Mouse (Mus musculus) forebrain, postnatal 0 days (tissue): ENCODE measurements around the gene Mybph. TPM values are rescaled to one million over a fixed set of nuclear protein-coding genes. Genes with fewer than 3 reads are reported as not detected.

Source experiments
- ATAC-seq: fragments of 200-750 bp; cut with Nextera tagmentation; 2 replicates; pipeline ENCODE4 v1.8.0; 2017; ENCODE audit warnings: mild to moderate bottlenecking, moderate library complexity
- DNase-seq: peaks from one replicate; pipeline ENCODE4 v3.0.0-alpha.2; 2015
- H3K27ac ChIP-seq: fragments of 300-500 bp; sonication (generic); 2 replicates; pipeline ENCODE4 v1.5.1; 2014; ENCODE audit warnings: low read depth, mild to moderate bottlenecking, antibody characterized with exemption, low read length, moderate library complexity, mixed read lengths
- H3K27me3 ChIP-seq: fragments of 300-500 bp; sonication (generic); 2 replicates; pipeline ENCODE4 v1.6.1; 2014; ENCODE audit warnings: mild to moderate bottlenecking, low read length, mixed read lengths; ENCODE audit not compliant: insufficient read depth
- H3K36me3 ChIP-seq: fragments of 300-500 bp; sonication (generic); 2 replicates; pipeline ENCODE4 v1.6.1; 2014; ENCODE audit warnings: mild to moderate bottlenecking, moderate library complexity; ENCODE audit not compliant: insufficient read depth
- H3K4me1 ChIP-seq: fragments of 300-500 bp; sonication (generic); 2 replicates; pipeline ENCODE4 v1.6.1; 2014; ENCODE audit warnings: antibody characterized with exemption; ENCODE audit not compliant: insufficient read depth
- H3K4me2 ChIP-seq: fragments of 300-500 bp; sonication (generic); 2 replicates; pipeline ENCODE4 v1.6.1; 2014; ENCODE audit warnings: low read depth, mild to moderate bottlenecking, moderate library complexity
- H3K4me3 ChIP-seq: fragments of 300-500 bp; sonication (generic); 2 replicates; pipeline ENCODE4 v1.5.1; 2014; ENCODE audit warnings: low read depth, low read length, mixed read lengths
- H3K9ac ChIP-seq: fragments of 300-500 bp; sonication (generic); 2 replicates; pipeline ENCODE4 v1.6.1; 2014; ENCODE audit warnings: mild to moderate bottlenecking
- H3K9me3 ChIP-seq: fragments of 300-500 bp; sonication (generic); 2 replicates; pipeline ENCODE4 v1.6.1; 2016; ENCODE audit warnings: low read length
- CTCF ChIP-seq: sonication (generic); IDR thresholded peaks from 2 replicates; pipeline ENCODE4 v1.5.1; 2016; ENCODE audit warnings: antibody characterized with exemption, control low read depth, low read depth
- WGBS: fragments of 180-500 bp; shearing (Covaris S2); extraction: QIAGEN DNeasy Blood & Tissue Kit; methylation state at CpG from one replicate; pipeline ENCODE4 v1.1.7; 2014; 5-methylcytosine and 5-hydroxymethylcytosine counted together
- polyA plus RNA-seq: library from polyadenylated mRNA; unstranded; fragments of >200 nt; fragmentation: Nextera tagmentation; extraction: Ambion mirVana; gene quantifications from 2 replicates; pipeline ENCODE4 v1.2.1, GENCODE M21; 2015
- total RNA-seq: library from RNA; depleted of rRNA; stranded (reverse); fragments of >200 nt; gene quantifications from 2 replicates; pipeline ENCODE4 v1.2.3, GENCODE M21; 2014

The Mybph gene
- total and polyA plus RNA-seq, 2 experiments from 2014 or later: 0.10 to 0.12 TPM

DNA sequence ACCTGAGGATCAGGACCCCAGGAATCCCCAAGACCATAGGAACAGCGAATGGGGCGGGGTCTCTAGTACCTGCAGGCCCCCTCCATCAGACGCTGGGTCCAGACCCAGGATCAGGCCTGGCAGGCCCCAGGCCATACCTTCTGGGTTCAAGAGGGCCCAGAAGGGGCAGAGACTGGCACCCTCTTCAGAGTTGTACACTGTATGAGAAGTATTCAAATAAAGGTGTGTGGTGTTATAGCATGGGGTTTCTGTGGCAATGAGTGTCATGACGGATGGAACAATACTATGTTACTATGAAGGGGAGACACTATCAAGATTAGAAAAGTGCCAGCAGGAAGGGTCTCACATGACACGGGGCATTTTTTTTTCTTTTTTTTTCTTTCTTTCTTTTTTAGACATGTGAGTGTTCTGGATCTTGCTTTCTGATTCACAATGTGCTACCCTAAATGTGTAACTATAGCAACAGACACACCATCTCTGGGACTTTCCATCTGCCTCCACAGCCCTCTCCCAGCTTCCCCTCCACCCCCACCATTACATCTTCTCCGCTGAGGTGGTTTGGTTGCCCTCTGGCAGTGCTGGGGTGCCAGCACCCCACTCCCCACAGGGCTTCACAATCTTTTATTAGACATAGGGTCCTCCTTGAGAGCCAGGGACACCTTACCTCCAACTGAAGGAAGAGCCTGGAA, 7.9 kb downstream of the Mybph start:
- Histone ChIP-seq H3K4me1 (peaks cover 18% of the 10 kb centered on the region), H3K27me3 (no peaks in the 10 kb centered on the region), H3K27ac (peak overlapping the region; percentile 59; the same call in 1 of the 2 replicates), H3K4me2 (no peak overlapping the region), H3K4me3 (no peak overlapping the region), H3K9ac (no peak overlapping the region), H3K36me3 (no peaks in the 10 kb centered on the region; the same call in 1 of the 2 replicates), H3K9me3 (no peaks in the 10 kb centered on the region)
- peak; percentile 73 for ATAC-seq
- 73% methylated on average over 6 of the region's 6 CpGs for WGBS
- DNase-seq: no peak
- TF ChIP-seq CTCF: no peak

DNA sequence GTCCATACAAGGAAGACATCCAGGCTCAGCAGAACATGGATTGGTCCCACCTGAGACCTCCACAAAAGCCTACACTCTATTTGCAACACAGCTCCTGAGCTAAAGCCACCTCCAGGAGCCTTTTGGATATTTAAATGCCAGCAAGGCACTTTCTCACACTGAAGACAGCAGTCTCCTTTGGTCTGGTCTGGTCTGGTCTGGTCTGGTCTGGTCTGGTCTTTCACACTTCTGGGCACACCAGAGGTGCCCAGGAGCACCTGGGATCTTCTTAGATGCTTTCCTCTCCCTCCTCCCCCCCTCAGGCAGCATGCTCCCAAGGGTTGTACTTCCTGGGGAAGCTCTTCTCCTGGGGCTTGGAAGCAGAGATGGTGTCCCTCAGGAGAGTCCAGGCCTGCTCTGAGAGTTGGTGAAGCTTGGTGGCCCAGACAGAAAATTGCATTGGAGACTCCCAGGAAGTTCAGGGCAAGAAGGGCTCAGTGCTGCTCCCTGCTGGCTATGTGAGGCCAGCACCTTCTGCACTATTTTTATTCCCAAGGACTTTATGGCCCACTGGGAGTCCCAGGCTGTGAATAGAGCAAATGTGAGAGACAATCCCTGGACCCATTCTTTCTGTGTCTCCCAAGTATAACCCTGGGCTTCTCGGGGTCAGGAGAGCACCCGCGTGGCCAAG, 8.6 kb downstream of the Mybph start:
- H3K27ac ChIP-seq: 0 out of 2 replicates have a peak overlapping the region, but pooled peaks have one; percentile 36
- WGBS: 51% methylated on average over 3 of the region's 3 CpGs
- no peak for DNase-seq

DNA sequence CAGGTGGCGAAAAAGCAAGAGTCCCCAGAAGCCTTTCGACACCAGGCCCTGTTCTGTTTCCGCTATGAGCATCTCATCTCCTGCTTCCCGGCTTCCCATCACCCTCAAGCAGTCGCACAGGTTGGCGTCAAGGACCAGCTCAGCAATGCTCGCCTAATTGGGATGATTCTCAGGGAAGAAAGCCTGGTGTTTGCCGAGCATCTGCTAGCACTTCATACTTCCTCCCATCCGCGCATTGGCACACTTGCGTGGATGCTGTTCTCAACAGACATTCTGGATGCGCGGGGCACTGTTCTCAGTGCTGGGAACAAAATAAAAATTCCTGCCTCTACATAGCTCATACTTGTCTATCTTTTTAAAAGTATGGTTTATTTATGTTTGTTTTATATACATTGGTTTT, 11.0 kb downstream of the Mybph start:
- TF ChIP-seq CTCF: no peak
- ATAC-seq: peak; percentile 48
- DNase-seq: peak; percentile 78
- Histone ChIP-seq H3K27ac (peak overlapping the region; percentile 64; the same call in 1 of the 2 replicates), H3K4me1 (peaks cover 18% of the 10 kb centered on the region), H3K27me3 (no peaks in the 10 kb centered on the region), H3K36me3 (no peaks in the 10 kb centered on the region; the same call in 1 of the 2 replicates), H3K9me3 (no peaks in the 10 kb centered on the region), H3K4me2 (no peak overlapping the region), H3K9ac (no peak overlapping the region), H3K4me3 (no peak overlapping the region)
- WGBS: 68% methylated on average over 13 of the region's 13 CpGs

More for the DNA sequence above, 8.6 kb downstream of the Mybph start:
- H3K9me3 ChIP-seq: no peaks in the 10 kb centered on the region
- peak; percentile 75 for TF ChIP-seq CTCF
- no peak overlapping the region for H3K4me2 ChIP-seq
- H3K9ac ChIP-seq: no peak overlapping the region
- no peak overlapping the region for H3K4me3 ChIP-seq
- no peaks in the 10 kb centered on the region for H3K27me3 ChIP-seq
- ATAC-seq: no peak
- peaks cover 18% of the 10 kb centered on the region for H3K4me1 ChIP-seq
- H3K36me3 ChIP-seq: no peaks in the 10 kb centered on the region; the same call in 1 of the 2 replicates

DNA sequence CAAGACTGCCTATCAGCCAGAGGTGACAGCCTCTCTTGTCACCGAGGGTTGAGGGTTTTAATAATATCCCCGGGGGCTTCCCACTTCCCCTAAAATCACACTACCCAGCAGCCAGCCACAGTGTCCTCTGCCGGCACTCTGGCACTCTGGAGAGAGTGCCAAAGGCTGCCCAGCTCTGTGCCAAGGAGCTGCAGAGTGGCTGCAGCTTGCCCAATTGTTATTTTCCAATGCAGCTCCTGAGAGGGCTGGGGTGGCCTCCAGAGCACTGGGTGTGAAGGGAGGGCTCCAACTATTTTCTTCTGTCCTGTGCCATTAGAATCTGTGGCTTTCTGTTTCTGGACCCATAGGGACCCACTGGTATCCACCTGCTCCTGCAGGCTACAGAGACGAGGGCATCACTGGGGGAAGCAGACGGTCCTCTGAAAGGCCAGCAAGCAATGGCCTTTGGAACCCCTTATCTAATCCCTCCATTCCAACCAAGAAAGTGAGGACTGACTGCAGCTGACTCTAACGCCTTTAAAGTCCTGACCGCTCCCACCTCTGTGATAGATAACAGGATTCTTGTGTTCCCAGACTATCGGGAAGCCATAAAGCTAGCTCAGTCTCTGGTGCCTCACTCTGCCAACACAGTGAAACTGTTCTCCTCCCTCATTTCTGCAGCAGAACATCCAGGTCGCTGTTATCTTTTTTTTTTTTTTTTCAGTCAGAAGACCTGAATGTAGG, 12.2 kb downstream of the Mybph start:
- H3K36me3 ChIP-seq: no peaks in the 10 kb centered on the region; the same call in 1 of the 2 replicates
- H3K4me1 ChIP-seq: peaks cover 18% of the 10 kb centered on the region
- TF ChIP-seq CTCF: no peak
- WGBS: 48% methylated on average over 9 of the region's 9 CpGs
- DNase-seq (no peak), ATAC-seq (no peak)
- H3K9me3 ChIP-seq: no peaks in the 10 kb centered on the region
- no peak overlapping the region for H3K9ac ChIP-seq
- no peak overlapping the region for H3K4me3 ChIP-seq
- H3K27ac ChIP-seq: 0 out of 2 replicates have a peak overlapping the region, but pooled peaks have one; percentile 15
- no peaks in the 10 kb centered on the region for H3K27me3 ChIP-seq
- H3K4me2 ChIP-seq: no peak overlapping the region

DNA sequence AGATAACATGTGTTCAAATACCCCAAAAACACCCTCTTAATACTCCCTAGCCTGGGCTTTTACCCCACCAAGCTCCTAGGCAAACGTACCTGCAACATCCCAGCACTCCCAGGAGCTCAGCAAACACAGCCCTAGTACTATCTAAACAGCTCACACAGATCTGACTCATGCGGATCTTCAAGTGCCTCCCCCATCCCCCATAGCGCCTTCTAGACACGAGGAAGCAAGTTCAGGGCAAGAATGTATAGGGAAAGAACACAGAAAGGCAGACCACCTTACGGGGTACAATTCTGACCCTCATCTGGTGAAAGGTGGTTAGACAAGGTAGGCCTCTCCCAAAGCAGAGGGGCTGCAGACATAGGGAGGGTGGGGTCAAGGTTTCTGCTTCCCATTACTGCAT, 12.8 kb downstream of the Mybph start:
- no peaks in the 10 kb centered on the region for H3K27me3 ChIP-seq
- no peak for TF ChIP-seq CTCF
- H3K36me3 ChIP-seq: no peaks in the 10 kb centered on the region; the same call in 1 of the 2 replicates
- H3K9ac ChIP-seq: no peak overlapping the region
- H3K9me3 ChIP-seq: no peaks in the 10 kb centered on the region
- 58% methylated on average over 5 of the region's 5 CpGs for WGBS
- H3K4me2 ChIP-seq: no peak overlapping the region
- DNase-seq (no peak), ATAC-seq (no peak)
- peaks cover 12% of the 10 kb centered on the region; the same call in 1 of the 2 replicates for H3K4me1 ChIP-seq
- H3K27ac ChIP-seq: no peak overlapping the region
- no peak overlapping the region for H3K4me3 ChIP-seq

DNA sequence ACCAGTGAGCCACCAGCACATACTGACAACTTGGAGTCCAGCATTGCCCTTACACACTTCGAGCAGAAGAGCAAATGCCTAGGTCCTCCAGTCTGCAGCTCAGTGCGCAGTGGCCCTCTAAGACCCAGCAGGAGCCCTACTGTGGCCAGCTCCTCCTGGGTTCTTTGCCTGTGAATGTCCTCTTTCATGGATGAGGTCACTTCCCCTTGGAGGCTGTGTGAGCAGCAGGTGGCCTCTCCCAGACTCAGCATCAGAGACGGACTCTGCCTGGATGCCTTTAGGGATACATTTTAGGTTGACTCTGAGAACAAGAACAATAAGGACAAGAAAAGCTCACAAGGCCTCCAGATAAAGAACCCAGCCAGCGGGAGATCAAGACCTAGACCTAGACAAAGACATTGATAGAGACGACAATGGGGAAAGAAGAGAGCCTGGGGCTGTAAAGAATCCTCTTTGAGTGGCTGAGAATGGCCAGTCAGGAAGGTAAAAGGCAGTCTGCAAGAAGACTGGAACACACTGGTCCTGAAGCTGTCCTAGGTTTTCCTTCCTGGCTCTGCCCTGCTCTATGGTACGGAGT, 17.0 kb downstream of the Mybph start:
- 50% methylated on average over 6 of the region's 6 CpGs for WGBS
- DNase-seq: no peak
- H3K4me1 ChIP-seq: peaks cover 5% of the 10 kb centered on the region; the same call in 1 of the 2 replicates
- no peak overlapping the region for H3K9ac ChIP-seq
- no peaks in the 10 kb centered on the region for H3K36me3 ChIP-seq
- H3K4me3 ChIP-seq: no peak overlapping the region
- H3K4me2 ChIP-seq: no peak overlapping the region
- no peak overlapping the region for H3K27ac ChIP-seq
- H3K27me3 ChIP-seq: no peaks in the 10 kb centered on the region
- H3K9me3 ChIP-seq: no peaks in the 10 kb centered on the region
- TF ChIP-seq CTCF: no peak
- no peak for ATAC-seq
